Mouse (Mus musculus) forebrain, embryonic 10.5 days (tissue): ENCODE results near the gene Slc17a4. TPM values are rescaled to one million over a fixed set of nuclear protein-coding genes. Genes with fewer than 3 reads are reported as not detected.

Source experiments
- DNase-seq: peaks from one replicate; pipeline ENCODE4 v3.0.0-alpha.2; 2017; ENCODE audit warnings: low spot score; ENCODE audit errors: extremely low spot score
- H3K27ac ChIP-seq: fragments of 300-500 bp; sonication (generic); 2 replicates; pipeline ENCODE4 v1.5.1; 2016; ENCODE audit warnings: mild to moderate bottlenecking
- H3K27me3 ChIP-seq: fragments of 300-500 bp; sonication (generic); 2 replicates; pipeline ENCODE4 v1.6.1; 2016; ENCODE audit warnings: mild to moderate bottlenecking; ENCODE audit not compliant: poor library complexity, severe bottlenecking
- H3K36me3 ChIP-seq: fragments of 300-500 bp; sonication (generic); replicated peaks from 2 replicates; pipeline ENCODE4 v1.6.1; 2016; ENCODE audit warnings: mild to moderate bottlenecking, moderate library complexity
- H3K4me1 ChIP-seq: fragments of 300-500 bp; sonication (generic); 2 replicates; pipeline ENCODE4 v1.6.1; 2016
- H3K4me3 ChIP-seq: fragments of 300-500 bp; sonication (generic); 2 replicates; pipeline ENCODE4 v1.5.1; 2016; ENCODE audit warnings: mild to moderate bottlenecking, moderate library complexity
- H3K9me3 ChIP-seq: fragments of 300-500 bp; sonication (generic); 2 replicates; pipeline ENCODE4 v1.6.1; 2016; ENCODE audit warnings: mild to moderate bottlenecking, moderate library complexity
- WGBS: fragments of 180-500 bp; shearing (Covaris S2); methylation state at CpG from one replicate; pipeline ENCODE4 v1.1.7; 2016; 5-methylcytosine and 5-hydroxymethylcytosine counted together
- polyA plus RNA-seq: library from polyadenylated mRNA; unstranded; fragments of >200 nt; fragmentation: Nextera tagmentation; extraction: Ambion mirVana; gene quantifications from 2 replicates; pipeline ENCODE4 v1.2.1, GENCODE M21; 2016

Slc17a4 gene
- polyA plus RNA-seq, 1 experiment from 2014 or later: not detected

DNA sequence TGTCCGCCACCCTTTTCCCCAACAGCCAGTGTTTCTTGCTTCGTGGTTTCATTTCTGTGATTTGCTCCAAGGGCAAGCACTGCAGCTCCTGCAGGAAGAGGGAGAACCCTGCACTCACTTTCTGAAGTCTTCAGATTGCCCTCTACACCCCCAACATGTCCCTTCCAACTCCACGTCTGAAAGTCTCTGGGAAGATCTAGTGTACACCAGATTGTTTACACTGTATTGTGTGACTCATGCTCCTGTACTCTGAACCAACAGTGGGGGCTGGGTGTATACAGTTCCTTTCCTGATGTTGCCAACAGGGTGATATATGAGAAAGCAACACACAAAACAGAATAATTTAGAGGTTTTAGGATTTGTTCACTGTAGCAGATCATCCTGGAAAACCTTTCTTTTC is 13.8 kb upstream of the Slc17a4 start:
- Histone ChIP-seq H3K27ac (no peak overlapping the region), H3K4me1 (no peaks in the 10 kb centered on the region), H3K36me3 (no peaks in the 10 kb centered on the region), H3K9me3 (no peaks in the 10 kb centered on the region), H3K27me3 (no peaks in the 10 kb centered on the region), H3K4me3 (no peak overlapping the region)
- 69% methylated on average over 3 of the region's 3 CpGs for WGBS
- DNase-seq: no peak

DNA sequence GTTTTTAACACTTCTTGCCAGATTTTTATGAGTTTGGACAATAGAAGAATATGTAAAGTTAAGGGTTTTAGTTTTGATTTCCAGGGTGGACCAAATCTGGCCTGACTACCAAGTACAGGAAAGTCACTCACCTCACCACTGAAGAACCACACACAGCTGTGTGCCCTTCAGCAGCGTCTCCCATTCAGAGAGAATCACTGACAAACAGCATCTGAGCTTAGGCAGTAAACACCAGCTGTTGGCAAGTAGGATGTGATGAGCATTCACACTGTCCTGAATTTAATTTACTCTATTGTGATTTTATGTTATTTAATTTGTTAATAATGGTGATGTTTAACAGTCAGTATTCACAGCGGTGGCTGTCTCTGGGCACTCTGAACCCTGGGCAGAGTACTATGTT is 11.0 kb upstream of the Slc17a4 start:
- no peaks in the 10 kb centered on the region for H3K36me3 ChIP-seq
- H3K4me3 ChIP-seq: no peak overlapping the region
- no peaks in the 10 kb centered on the region for H3K4me1 ChIP-seq
- H3K9me3 ChIP-seq: no peaks in the 10 kb centered on the region
- WGBS: 83% methylated on average over 2 of the region's 2 CpGs
- H3K27me3 ChIP-seq: no peaks in the 10 kb centered on the region
- no peak overlapping the region for H3K27ac ChIP-seq
- no peak for DNase-seq

DNA sequence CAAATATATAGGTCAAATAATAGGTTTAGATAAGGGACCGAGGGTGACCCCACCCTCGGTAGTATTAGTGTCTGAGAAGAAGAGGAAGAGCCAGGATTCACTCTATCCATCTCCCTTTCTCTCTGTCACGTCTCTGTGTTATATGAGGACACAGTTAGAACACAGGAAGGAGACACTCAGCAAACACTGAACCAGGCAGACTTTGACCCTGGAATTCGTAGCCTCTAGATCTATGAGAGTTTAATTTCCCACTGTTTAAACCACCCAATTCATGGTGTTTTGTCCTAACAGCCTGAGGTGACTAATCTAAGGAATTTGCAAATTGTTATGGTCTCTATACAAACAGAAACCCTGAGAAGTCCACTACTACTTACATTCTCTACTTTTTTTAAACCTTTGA is 2.9 kb upstream of the Slc17a4 start:
- Histone ChIP-seq H3K9me3 (no peaks in the 10 kb centered on the region), H3K4me1 (peaks cover 15% of the 10 kb centered on the region), H3K36me3 (no peaks in the 10 kb centered on the region), H3K4me3 (no peak overlapping the region), H3K27me3 (no peaks in the 10 kb centered on the region), H3K27ac (no peak overlapping the region)
- no peak for DNase-seq
- WGBS: 83% methylated on average over 4 of the region's 4 CpGs

DNA sequence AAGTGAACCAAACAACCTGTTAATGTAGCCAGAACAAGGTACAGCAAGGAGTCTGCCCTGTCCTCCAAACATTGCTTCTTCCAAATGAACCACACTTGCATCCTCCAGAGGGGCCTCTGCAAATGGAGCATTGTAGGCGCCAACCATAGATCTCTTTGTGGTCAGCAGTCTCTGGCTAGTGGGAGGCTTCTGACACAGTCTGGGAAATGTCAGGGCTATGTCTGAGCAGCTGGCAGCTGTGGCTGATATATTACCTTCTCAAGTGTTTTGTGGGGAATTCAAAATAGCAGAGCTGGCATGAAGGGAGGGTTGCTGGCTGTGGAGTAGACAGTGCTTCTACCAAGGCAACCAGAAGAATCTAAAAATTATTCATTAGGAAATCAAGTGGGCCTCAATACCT is 1.3 kb upstream of the Slc17a4 start:
- no peak for DNase-seq
- WGBS: 90% methylated on average over 1 of the region's 1 CpGs

DNA sequence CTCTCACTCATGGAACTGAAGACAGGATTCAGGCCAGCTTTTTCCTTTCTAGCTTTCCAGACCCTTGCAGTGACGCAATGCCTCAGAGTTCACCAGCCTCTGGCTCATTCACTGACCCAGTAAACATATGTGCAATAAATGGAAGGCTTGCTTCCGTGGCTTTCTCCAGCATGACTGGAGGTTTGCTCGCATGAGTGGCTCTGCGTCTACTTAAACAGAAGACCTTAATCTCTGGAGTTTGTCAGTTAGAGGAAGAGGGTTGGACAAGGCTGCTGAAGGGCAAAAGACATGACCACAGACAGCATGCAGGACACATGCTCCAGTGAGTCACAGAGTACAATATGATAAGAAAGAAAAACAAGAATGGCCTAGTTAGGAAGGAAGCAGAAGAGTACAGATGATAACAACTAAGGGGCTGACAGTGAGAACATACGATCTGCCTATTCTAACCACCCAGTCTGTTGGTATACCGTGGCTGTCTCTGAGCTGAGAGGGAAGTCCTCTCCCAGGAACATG is 960 bp downstream of the Slc17a4 start:
- Histone ChIP-seq H3K4me3 (no peak overlapping the region), H3K9me3 (no peaks in the 10 kb centered on the region), H3K27ac (no peak overlapping the region), H3K27me3 (no peaks in the 10 kb centered on the region), H3K4me1 (peaks cover 15% of the 10 kb centered on the region), H3K36me3 (no peaks in the 10 kb centered on the region)
- DNase-seq: no peak
- WGBS: 71% methylated on average over 6 of the region's 6 CpGs

More for the DNA sequence above, 1.3 kb upstream of the Slc17a4 start:
- Histone ChIP-seq H3K36me3 (no peaks in the 10 kb centered on the region), H3K27ac (no peak overlapping the region), H3K9me3 (no peaks in the 10 kb centered on the region), H3K4me1 (peaks cover 15% of the 10 kb centered on the region), H3K27me3 (no peaks in the 10 kb centered on the region), H3K4me3 (no peak overlapping the region)

DNA sequence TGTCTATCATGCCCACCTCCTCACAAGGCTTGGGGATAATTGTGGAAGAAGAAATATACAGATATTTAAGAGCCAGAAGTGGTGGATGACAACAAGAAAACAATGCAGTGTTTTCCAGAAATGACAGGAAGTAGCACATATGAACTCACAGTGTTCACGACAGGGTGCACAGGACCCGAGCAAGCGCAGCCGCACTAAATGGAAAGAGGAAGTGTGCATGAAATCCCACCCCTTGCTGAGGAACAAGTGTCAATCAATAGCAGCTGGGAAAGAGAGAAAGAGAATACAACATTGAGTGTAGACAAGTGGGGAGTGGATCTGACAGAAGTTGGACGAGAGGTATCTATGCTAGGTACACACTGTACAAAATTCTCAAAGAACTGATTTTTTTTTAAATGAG is 3.5 kb downstream of the Slc17a4 start:
- WGBS: 91% methylated on average over 5 of the region's 5 CpGs
- H3K27ac ChIP-seq: no peak overlapping the region
- DNase-seq: no peak

DNA sequence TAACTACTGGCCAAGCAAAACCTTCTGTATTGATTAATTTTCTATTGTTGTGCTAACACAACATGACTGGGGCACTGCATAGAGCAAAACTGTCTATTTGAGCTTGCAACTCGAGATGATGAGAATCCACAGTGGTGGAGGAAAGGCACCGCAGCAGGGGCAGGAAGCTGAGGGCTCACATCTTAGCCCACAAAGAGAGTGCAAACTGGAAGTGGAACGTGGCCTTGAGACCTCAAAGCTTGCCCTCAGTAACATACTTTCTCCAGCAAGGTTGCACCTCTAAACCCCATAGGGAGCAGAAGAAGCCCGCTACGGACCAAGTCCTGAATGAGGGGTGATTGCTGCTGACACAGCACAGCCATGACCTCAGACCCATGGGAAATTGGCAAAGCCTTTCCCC is 4.7 kb downstream of the Slc17a4 start:
- Histone ChIP-seq H3K36me3 (no peaks in the 10 kb centered on the region), H3K4me1 (peaks cover 15% of the 10 kb centered on the region), H3K9me3 (no peaks in the 10 kb centered on the region), H3K4me3 (no peak overlapping the region), H3K27me3 (no peaks in the 10 kb centered on the region), H3K27ac (no peak overlapping the region)
- no peak for DNase-seq
- 84% methylated on average over 5 of the region's 5 CpGs for WGBS

More for the DNA sequence above, 3.5 kb downstream of the Slc17a4 start:
- H3K4me1 ChIP-seq: peaks cover 15% of the 10 kb centered on the region
- H3K27me3 ChIP-seq: no peaks in the 10 kb centered on the region
- no peak overlapping the region for H3K4me3 ChIP-seq
- H3K36me3 ChIP-seq: no peaks in the 10 kb centered on the region
- H3K9me3 ChIP-seq: no peaks in the 10 kb centered on the region

DNA sequence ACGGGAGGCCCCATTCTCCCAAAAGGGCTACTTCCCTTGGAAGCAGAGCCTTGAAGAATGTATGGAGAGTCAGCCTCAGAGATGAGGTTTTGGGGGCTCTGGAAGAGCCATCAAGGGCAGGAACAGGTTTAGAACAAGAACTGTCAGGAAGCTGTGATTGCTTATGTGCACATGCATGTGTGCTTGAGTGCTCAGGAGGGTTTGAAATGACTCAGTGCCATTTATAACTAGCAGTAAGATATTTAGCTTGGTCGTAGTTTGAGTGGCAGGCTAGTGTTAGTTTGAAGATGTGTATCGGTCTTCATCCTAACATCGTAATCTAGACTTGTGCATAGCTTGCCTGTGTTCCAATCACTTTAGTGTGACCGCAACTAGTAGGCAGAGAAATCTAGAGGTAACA is 7.9 kb downstream of the Slc17a4 start:
- H3K36me3 ChIP-seq: no peaks in the 10 kb centered on the region
- H3K27me3 ChIP-seq: no peaks in the 10 kb centered on the region
- H3K27ac ChIP-seq: no peak overlapping the region
- no peak for DNase-seq
- no peaks in the 10 kb centered on the region for H3K4me1 ChIP-seq
- H3K9me3 ChIP-seq: no peaks in the 10 kb centered on the region
- no peak overlapping the region for H3K4me3 ChIP-seq
- WGBS: 91% methylated on average over 5 of the region's 5 CpGs

DNA sequence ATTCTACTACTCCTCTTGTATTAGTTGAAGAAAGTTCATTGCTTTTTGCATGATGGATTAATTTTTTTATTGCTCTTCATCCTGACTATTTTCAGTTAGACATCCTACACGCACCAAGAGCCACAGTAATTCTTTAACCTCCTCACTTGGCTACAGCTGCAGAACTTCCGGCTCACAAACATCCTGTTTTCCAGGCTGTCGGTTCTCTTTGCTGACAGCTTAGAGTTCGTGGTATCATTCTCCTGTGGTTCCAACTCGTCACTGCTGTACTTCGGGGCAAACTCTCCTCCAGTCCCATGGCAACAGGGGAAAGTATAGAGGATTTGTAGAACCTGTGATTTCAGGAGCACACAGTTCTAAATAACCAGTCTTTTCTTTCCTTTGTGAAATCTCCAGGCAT is 16.6 kb downstream of the Slc17a4 start:
- DNase-seq: no peak
- Histone ChIP-seq H3K27ac (no peak overlapping the region), H3K4me1 (peaks cover 3% of the 10 kb centered on the region), H3K9me3 (no peaks in the 10 kb centered on the region), H3K4me3 (no peak overlapping the region), H3K27me3 (no peaks in the 10 kb centered on the region), H3K36me3 (no peaks in the 10 kb centered on the region)
- 63% methylated on average over 6 of the region's 6 CpGs for WGBS

DNA sequence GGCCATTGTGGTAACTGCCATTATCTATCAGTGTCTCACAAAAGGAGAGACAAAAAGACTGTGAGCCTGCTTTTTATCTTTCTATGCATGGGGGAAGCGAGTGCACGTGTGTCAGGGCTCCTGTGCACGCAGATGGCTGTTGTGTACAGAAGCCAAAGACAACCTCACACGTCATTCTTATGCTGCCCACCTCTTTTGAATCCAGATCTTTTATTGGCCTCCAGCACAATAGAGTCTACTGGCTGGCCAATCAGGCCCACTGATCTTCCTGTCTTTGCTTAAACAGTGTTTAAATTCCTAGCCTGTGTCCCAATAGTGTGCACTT is 21.6 kb downstream of the Slc17a4 start:
- Histone ChIP-seq H3K4me3 (no peak overlapping the region), H3K36me3 (no peaks in the 10 kb centered on the region), H3K27me3 (no peaks in the 10 kb centered on the region), H3K27ac (no peak overlapping the region), H3K9me3 (no peaks in the 10 kb centered on the region), H3K4me1 (peaks cover 18% of the 10 kb centered on the region)
- WGBS: 41% methylated on average over 4 of the region's 4 CpGs
- no peak for DNase-seq

DNA sequence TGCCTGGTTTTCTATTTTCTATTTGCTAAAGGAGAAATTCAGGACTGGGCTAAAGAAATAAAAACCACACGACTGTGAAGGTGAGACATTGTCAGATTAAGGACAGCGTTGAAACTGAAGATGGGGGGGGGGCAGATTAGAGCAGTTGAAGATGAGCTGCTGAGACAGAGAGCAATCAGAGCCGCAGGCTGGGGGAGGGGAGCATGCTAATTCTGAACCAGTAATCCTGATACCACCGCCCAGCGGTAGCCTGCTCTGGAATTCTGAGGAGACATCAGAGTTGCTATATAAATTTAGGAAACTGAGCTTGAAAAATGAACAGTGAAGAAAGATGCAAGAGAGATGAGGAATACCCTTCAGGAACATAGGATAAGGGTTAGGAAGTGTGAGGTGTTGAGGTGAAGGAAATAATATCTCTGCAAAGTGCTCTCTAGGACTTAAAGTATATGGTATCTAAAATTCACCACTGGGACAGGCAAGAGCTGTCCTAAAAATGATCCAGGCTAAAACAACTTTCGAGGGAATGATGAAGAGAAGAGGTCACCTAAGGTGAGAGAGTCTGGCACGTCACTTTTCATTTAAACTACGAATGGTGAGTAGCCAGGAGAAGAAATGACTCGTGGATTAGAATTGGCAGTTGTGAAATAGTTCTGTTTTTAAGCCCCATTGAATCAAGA is 22.1 kb downstream of the Slc17a4 start:
- Histone ChIP-seq H3K4me3 (no peak overlapping the region), H3K27ac (no peak overlapping the region), H3K9me3 (no peaks in the 10 kb centered on the region), H3K4me1 (peaks cover 18% of the 10 kb centered on the region), H3K36me3 (no peaks in the 10 kb centered on the region), H3K27me3 (no peaks in the 10 kb centered on the region)
- WGBS: 27% methylated on average over 9 of the region's 9 CpGs
- DNase-seq: no peak

DNA sequence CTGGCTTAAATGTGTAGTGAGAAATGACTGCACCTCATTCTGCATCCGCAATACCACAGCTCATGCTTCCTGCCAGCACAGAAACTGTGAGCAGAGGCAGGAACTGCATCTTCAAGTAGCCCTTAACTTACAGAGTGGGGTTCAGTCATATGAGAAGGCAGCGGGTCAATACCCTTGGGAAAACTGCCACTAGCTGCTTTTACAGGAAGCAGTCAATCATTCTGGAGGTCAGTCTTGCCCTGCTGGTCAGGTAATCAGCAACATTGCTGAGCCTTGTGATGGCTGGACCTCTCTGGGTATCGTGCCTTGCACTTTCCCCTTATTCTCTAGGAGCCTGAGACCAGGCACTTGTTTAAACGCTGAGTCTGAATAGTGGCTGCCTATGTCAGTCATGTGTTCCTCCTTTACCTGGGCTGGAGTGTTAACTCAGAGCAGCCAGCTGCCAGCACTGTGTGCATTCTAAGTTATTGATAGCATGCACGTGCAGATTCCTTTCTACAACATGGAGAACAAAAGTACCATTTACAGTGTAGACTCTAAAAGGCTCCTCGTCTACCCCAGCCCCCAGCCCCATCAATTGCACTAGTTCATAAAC is 25.7 kb downstream of the Slc17a4 start:
- 75% methylated on average over 6 of the region's 6 CpGs for WGBS
- H3K4me1 ChIP-seq: peaks cover 18% of the 10 kb centered on the region
- no peak overlapping the region for H3K27ac ChIP-seq
- no peaks in the 10 kb centered on the region for H3K27me3 ChIP-seq
- H3K36me3 ChIP-seq: no peaks in the 10 kb centered on the region
- no peak for DNase-seq
- H3K4me3 ChIP-seq: no peak overlapping the region
- H3K9me3 ChIP-seq: no peaks in the 10 kb centered on the region

DNA sequence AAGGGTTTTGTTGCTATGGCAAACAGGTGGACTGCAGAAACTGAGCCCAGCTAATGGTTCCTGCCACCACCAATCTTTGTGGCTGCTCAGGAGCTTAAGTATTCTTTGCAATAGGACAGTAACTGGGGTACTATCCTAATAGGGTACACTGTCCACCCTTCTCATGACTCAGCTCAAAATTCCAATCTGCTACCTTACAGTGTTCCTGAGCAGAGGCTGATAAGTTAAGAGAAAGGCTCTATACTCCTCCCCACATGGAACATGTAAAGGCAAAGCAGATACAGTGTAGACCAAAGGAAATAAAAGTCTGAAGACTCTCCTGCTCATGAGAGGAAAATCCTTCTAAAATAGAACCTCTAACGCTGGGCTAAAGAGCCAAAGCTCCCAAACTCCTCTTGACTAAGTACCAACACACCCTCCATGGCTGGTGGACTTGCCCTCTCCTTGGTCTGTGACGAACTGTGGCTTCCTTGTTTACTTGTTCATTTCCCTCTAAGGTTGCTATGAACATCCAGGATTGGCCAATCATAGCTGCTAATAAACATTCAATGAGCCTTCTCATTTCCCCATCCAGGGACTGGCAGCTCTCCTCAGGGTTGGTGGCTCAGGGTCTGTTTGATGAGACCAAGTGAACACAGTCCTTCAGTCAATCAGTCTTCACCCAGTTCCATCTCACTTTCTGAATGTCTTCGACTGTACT is 27.6 kb downstream of the Slc17a4 start:
- H3K27ac ChIP-seq: no peak overlapping the region
- H3K9me3 ChIP-seq: no peaks in the 10 kb centered on the region
- DNase-seq: no peak
- 81% methylated on average over 3 of the region's 3 CpGs for WGBS
- H3K27me3 ChIP-seq: no peaks in the 10 kb centered on the region
- H3K4me1 ChIP-seq: peaks cover 6% of the 10 kb centered on the region; the same call in 1 of the 2 replicates
- H3K4me3 ChIP-seq: no peak overlapping the region
- H3K36me3 ChIP-seq: no peaks in the 10 kb centered on the region
